Mouse (Mus musculus) right cerebral cortex, adult 2 months (tissue): ENCODE data around the gene Jmjd6.

Experiments used
- DNase-seq, 2 experiments: peaks; one replicate each; pipeline ENCODE4 v3.0.0; 2021 to 2022; ENCODE audit warnings: low spot score in 2 of 2

Gene Jmjd6

GRCm38 (mm10) chr11:116843261-116844233 is at the start of gene Jmjd6, which contains the start of gene Mettl23:
Gene Jmjd6, minus strand, starts transcription at chr11:116843449.
Gene Mettl23, plus strand, starts transcription at chr11:116843278.
- DNase-seq, result peak; percentile 96 to 98

GRCm38 (mm10) chr11:116887136-116887535 is 43.9 kb upstream of the Jmjd6 start:
- DNase-seq, result no peak

GRCm38 (mm10) chr11:116885275-116886151 is 42.3 kb upstream of the Jmjd6 start:
- DNase-seq, result peak; percentile 79 to 89

GRCm38 (mm10) chr11:116884061-116884460 is 40.8 kb upstream of the Jmjd6 start:
- DNase-seq, result no peak

GRCm38 (mm10) chr11:116882446-116882845 is 39.2 kb upstream of the Jmjd6 start:
- DNase-seq, result no peak

GRCm38 (mm10) chr11:116881440-116881839 is 38.2 kb upstream of the Jmjd6 start:
- peak; percentile 43 to 51 for DNase-seq

- peak in 1 of 2 experiments; percentile 29 for DNase-seq
Measured at GRCm38 (mm10) chr11:116880839-116881238, 37.6 kb upstream of the Jmjd6 start.

GRCm38 (mm10) chr11:116878454-116878853 is 35.2 kb upstream of the Jmjd6 start:
- no peak for DNase-seq

- peak; percentile 46 to 54 for DNase-seq
Measured at GRCm38 (mm10) chr11:116873987-116874386, 30.7 kb upstream of the Jmjd6 start.

- DNase-seq, result no peak
Measured at GRCm38 (mm10) chr11:116871538-116871937, 28.3 kb upstream of the Jmjd6 start.

GRCm38 (mm10) chr11:116869641-116870040 is 26.4 kb upstream of the Jmjd6 start:
- DNase-seq, result no peak

- DNase-seq, result no peak
Measured at GRCm38 (mm10) chr11:116869223-116869622, 26.0 kb upstream of the Jmjd6 start.

- no peak for DNase-seq
Measured at GRCm38 (mm10) chr11:116868129-116868528, 24.9 kb upstream of the Jmjd6 start.

GRCm38 (mm10) chr11:116865945-116866585 is 22.8 kb upstream of the Jmjd6 start:
- no peak for DNase-seq

GRCm38 (mm10) chr11:116864444-116864843 is 21.2 kb upstream of the Jmjd6 start:
- DNase-seq, result no peak

GRCm38 (mm10) chr11:116857183-116857850 is 14.1 kb upstream of the Jmjd6 start:
- no peak for DNase-seq

- no peak for DNase-seq
Measured at GRCm38 (mm10) chr11:116854279-116854678, 11.0 kb upstream of the Jmjd6 start.

- peak; percentile 98 to 99 for DNase-seq
Measured at GRCm38 (mm10) chr11:116853512-116853928, 10.3 kb upstream of the Jmjd6 start.

GRCm38 (mm10) chr11:116852891-116853511 is 9.8 kb upstream of the Jmjd6 start, which contains the start of gene Srsf2:
Gene Srsf2, minus strand, starts transcription at chr11:116853094.
- DNase-seq, result peak; percentile 96 to 97

GRCm38 (mm10) chr11:116852291-116852890 is 9.1 kb upstream of the Jmjd6 start, which contains the start of gene Mfsd11:
Gene Mfsd11, plus strand, starts transcription at chr11:116852440.
- peak; percentile 68 to 71 for DNase-seq
